Mouse (Mus musculus) kidney, adult 11 months (tissue): Measurements from ENCODE around the gene Slc7a11.
A peak's percentile ranks its signal among the peaks of the same experiment; 100 is the strongest.

Experiments used
- DNase-seq: peaks from one replicate; pipeline ENCODE4 v3.0.0; 2022

Gene Slc7a11

GRCm38 (mm10) chr3:49960581-49960980 is 482.8 kb downstream of the Slc7a11 start:
- DNase-seq, result no peak

GRCm38 (mm10) chr3:49946845-49947244 is 496.6 kb downstream of the Slc7a11 start:
- DNase-seq, result peak; percentile 18

- peak; percentile 22 for DNase-seq
Measured at GRCm38 (mm10) chr3:49944783-49945182, 498.6 kb downstream of the Slc7a11 start.

GRCm38 (mm10) chr3:49937611-49938010 is 505.8 kb downstream of the Slc7a11 start:
- DNase-seq, result no peak

GRCm38 (mm10) chr3:49929496-49929895 is 513.9 kb downstream of the Slc7a11 start:
- no peak for DNase-seq

GRCm38 (mm10) chr3:49928509-49929263 is 514.7 kb downstream of the Slc7a11 start:
- peak; percentile 21 for DNase-seq

GRCm38 (mm10) chr3:49913929-49914328 is 529.5 kb downstream of the Slc7a11 start:
- no peak for DNase-seq

GRCm38 (mm10) chr3:49910922-49911321 is 532.5 kb downstream of the Slc7a11 start:
- DNase-seq, result no peak

- DNase-seq, result peak; percentile 61
Measured at GRCm38 (mm10) chr3:49908426-49909341, 534.7 kb downstream of the Slc7a11 start.

GRCm38 (mm10) chr3:49893945-49894344 is 549.5 kb downstream of the Slc7a11 start:
- DNase-seq, result no peak

- DNase-seq, result no peak
Measured at GRCm38 (mm10) chr3:49887359-49887758, 556.1 kb downstream of the Slc7a11 start.

- no peak for DNase-seq
Measured at GRCm38 (mm10) chr3:49886220-49886945, 557.0 kb downstream of the Slc7a11 start.

- DNase-seq, result no peak
Measured at GRCm38 (mm10) chr3:49880496-49880895, 562.9 kb downstream of the Slc7a11 start.

- DNase-seq, result no peak
Measured at GRCm38 (mm10) chr3:49870786-49871185, 572.6 kb downstream of the Slc7a11 start.

- DNase-seq, result no peak
Measured at GRCm38 (mm10) chr3:49867951-49868584, 575.3 kb downstream of the Slc7a11 start.

- no peak for DNase-seq
Measured at GRCm38 (mm10) chr3:49867147-49867950, 576.1 kb downstream of the Slc7a11 start.

- no peak for DNase-seq
Measured at GRCm38 (mm10) chr3:49866061-49866515, 577.3 kb downstream of the Slc7a11 start.

GRCm38 (mm10) chr3:49856797-49857196 is 586.6 kb downstream of the Slc7a11 start:
- DNase-seq, result no peak

GRCm38 (mm10) chr3:49854277-49854676 is 589.1 kb downstream of the Slc7a11 start:
- DNase-seq, result no peak

GRCm38 (mm10) chr3:49842971-49843370 is 600.4 kb downstream of the Slc7a11 start:
- no peak for DNase-seq
